Mouse (Mus musculus): ENCODE measurements at regions not wholly inside any gene's neighbourhood (a gene's known extent, or its start where the extent isn't known, plus 50 kb on each side); places are given as distances from the start of the nearest gene placed in this dataset.
A peak's percentile ranks its signal among the peaks of the same experiment; 100 is the strongest.

GRCm38 (mm10) chr4:152729421-152729820 lies 251.8 kb upstream of the Kcnab2 start:
- no peak for DNase-seq (ENCODE audit: low spot score)

- peak; percentile 17 for DNase-seq (ENCODE audit: low spot score)
Observed at GRCm38 (mm10) chr4:152725881-152726280, 248.2 kb upstream of the Kcnab2 start.

- no peak for DNase-seq (ENCODE audit: low spot score)
Observed at GRCm38 (mm10) chr4:152725423-152725822, 247.8 kb upstream of the Kcnab2 start.

GRCm38 (mm10) chr4:152724741-152725140 lies 247.1 kb upstream of the Kcnab2 start:
- DNase-seq (ENCODE audit: low spot score): no peak

- no peak for DNase-seq (ENCODE audit: low spot score)
Observed at GRCm38 (mm10) chr4:152724026-152724425, 246.4 kb upstream of the Kcnab2 start.

GRCm38 (mm10) chr4:152720528-152720927 lies 242.9 kb upstream of the Kcnab2 start:
- no peak for DNase-seq (ENCODE audit: low spot score)

- DNase-seq (ENCODE audit: low spot score): no peak
Observed at GRCm38 (mm10) chr4:152719416-152720127, 241.9 kb upstream of the Kcnab2 start.

GRCm38 (mm10) chr4:152710339-152710738 lies 232.7 kb upstream of the Kcnab2 start:
- no peak for DNase-seq (ENCODE audit: low spot score)

GRCm38 (mm10) chr4:152700217-152700616 lies 222.5 kb upstream of the Kcnab2 start:
- DNase-seq (ENCODE audit: low spot score): no peak

- peak; percentile 49 for DNase-seq (ENCODE audit: low spot score)
Observed at GRCm38 (mm10) chr4:152697247-152697960, 219.7 kb upstream of the Kcnab2 start.

GRCm38 (mm10) chr4:152691735-152692134 lies 214.1 kb upstream of the Kcnab2 start:
- DNase-seq (ENCODE audit: low spot score): peak; percentile 35

GRCm38 (mm10) chr4:152691302-152691701 lies 213.6 kb upstream of the Kcnab2 start:
- peak; percentile 14 for DNase-seq (ENCODE audit: low spot score)

GRCm38 (mm10) chr4:152690766-152691165 lies 213.1 kb upstream of the Kcnab2 start:
- no peak for DNase-seq (ENCODE audit: low spot score)

GRCm38 (mm10) chr4:152689831-152690230 lies 212.2 kb upstream of the Kcnab2 start:
- no peak for DNase-seq (ENCODE audit: low spot score)

GRCm38 (mm10) chr4:152686509-152687081 lies 208.9 kb upstream of the Kcnab2 start:
- no peak for DNase-seq (ENCODE audit: low spot score)

GRCm38 (mm10) chr4:152674140-152674539 lies 196.5 kb upstream of the Kcnab2 start:
- DNase-seq (ENCODE audit: low spot score): peak; percentile 68

- peak; percentile 44 for DNase-seq (ENCODE audit: low spot score)
Observed at GRCm38 (mm10) chr4:152663482-152663881, 185.8 kb upstream of the Kcnab2 start.

GRCm38 (mm10) chr4:152663069-152663468 lies 185.4 kb upstream of the Kcnab2 start:
- DNase-seq (ENCODE audit: low spot score): no peak

- no peak for DNase-seq (ENCODE audit: low spot score)
Observed at GRCm38 (mm10) chr4:152662439-152662838, 184.8 kb upstream of the Kcnab2 start.

- DNase-seq (ENCODE audit: low spot score): no peak
Observed at GRCm38 (mm10) chr4:152650198-152650597, 172.5 kb upstream of the Kcnab2 start.

- no peak for DNase-seq (ENCODE audit: low spot score)
Observed at GRCm38 (mm10) chr4:152647620-152648019, 169.9 kb upstream of the Kcnab2 start.

GRCm38 (mm10) chr4:152647084-152647483 lies 169.4 kb upstream of the Kcnab2 start:
- DNase-seq (ENCODE audit: low spot score): no peak

- no peak for DNase-seq (ENCODE audit: low spot score)
Observed at GRCm38 (mm10) chr4:152637088-152637487, 159.4 kb upstream of the Kcnab2 start.
